Mouse (Mus musculus) stomach, embryonic 14.5 days (tissue): ENCODE measurements around the gene Tle3. TPM values are rescaled to one million over a fixed set of nuclear protein-coding genes. Genes with fewer than 3 reads are reported as not detected.

Source experiments
- ATAC-seq: fragments of 200-750 bp; cut with Nextera tagmentation; 2 replicates; pipeline ENCODE4 v1.8.0; 2017; ENCODE audit warnings: low read depth, moderate TSS enrichment; ENCODE audit not compliant: insufficient number of reproducible peaks, insufficient read depth, low FRiP score
- H3K27ac ChIP-seq: fragments of 300-500 bp; sonication (generic); 2 replicates; pipeline ENCODE4 v1.5.1; 2014; ENCODE audit warnings: mild to moderate bottlenecking, low read length, moderate library complexity, mixed read lengths
- H3K27me3 ChIP-seq: fragments of 300-500 bp; sonication (generic); 2 replicates; pipeline ENCODE4 v1.6.1; 2014; ENCODE audit warnings: low read length, control low read depth, mixed read lengths; ENCODE audit not compliant: control insufficient read depth, insufficient read depth
- H3K36me3 ChIP-seq: fragments of 300-500 bp; sonication (generic); 2 replicates; pipeline ENCODE4 v1.6.1; 2014; ENCODE audit warnings: mild to moderate bottlenecking, control low read depth, low read length, moderate library complexity, mixed read lengths; ENCODE audit not compliant: control insufficient read depth, insufficient read depth
- H3K4me1 ChIP-seq: fragments of 300-500 bp; sonication (generic); 2 replicates; pipeline ENCODE4 v1.6.1; 2014; ENCODE audit warnings: low read length, control low read depth, mixed read lengths; ENCODE audit not compliant: control insufficient read depth, insufficient read depth
- H3K4me2 ChIP-seq: fragments of 300-500 bp; sonication (generic); replicated peaks from 2 replicates; pipeline ENCODE4 v1.6.1; 2014; ENCODE audit warnings: low read depth, low read length, control low read depth
- H3K4me3 ChIP-seq: fragments of 300-500 bp; sonication (generic); 2 replicates; pipeline ENCODE4 v1.5.1; 2014; ENCODE audit warnings: low read depth, low read length, control low read depth
- H3K9ac ChIP-seq: fragments of 300-500 bp; sonication (generic); replicated peaks from 2 replicates; pipeline ENCODE4 v1.6.1; 2014; ENCODE audit warnings: low read depth, mild to moderate bottlenecking, control low read depth, low read length, moderate library complexity, mixed read lengths
- H3K9me3 ChIP-seq: fragments of 300-500 bp; sonication (generic); 2 replicates; pipeline ENCODE4 v1.6.1; 2016; ENCODE audit warnings: low read depth, low read length, control low read depth; ENCODE audit not compliant: control insufficient read depth
- WGBS: fragments of 180-500 bp; shearing (Covaris S2); extraction: QIAGEN DNeasy Blood & Tissue Kit; methylation state at CpG from one replicate; pipeline ENCODE4 v1.1.7; 2014; 5-methylcytosine and 5-hydroxymethylcytosine counted together
- polyA plus RNA-seq: library from polyadenylated mRNA; unstranded; fragments of >200 nt; fragmentation: Nextera tagmentation; extraction: Ambion mirVana; gene quantifications from 2 replicates; pipeline ENCODE4 v1.2.1, GENCODE M21; 2014

The Tle3 gene
- polyA plus RNA-seq, 1 experiment from 2014 or later: 31.9 TPM

DNA sequence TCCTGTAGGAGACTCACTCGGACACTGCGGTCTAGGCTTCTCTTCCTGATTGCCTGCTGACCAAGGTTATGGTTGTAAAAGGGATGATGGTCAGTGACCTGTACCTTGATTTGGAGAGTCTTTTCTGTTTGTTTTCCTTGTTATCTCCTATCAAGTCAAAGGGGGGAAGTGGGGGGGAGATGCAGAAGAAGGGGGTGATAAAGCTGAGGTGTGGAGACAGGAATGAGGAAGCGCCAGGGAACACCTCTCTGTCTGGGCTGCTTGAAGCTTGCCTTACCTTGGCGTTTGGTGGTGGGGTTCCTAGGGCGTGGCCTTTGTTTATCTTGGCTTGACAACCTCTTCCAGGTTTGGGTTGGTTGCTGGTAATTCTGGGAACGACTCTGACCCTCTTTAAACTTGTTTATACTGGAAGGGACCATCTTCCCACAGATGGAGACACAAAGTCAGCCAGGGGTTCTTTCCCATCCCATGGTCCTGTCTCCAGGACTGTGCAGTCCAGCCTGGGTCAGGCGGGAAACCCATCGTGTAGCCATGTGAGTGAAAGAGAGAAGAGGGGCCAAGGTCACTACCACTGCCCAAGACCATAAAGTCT is 10.5 kb downstream of the Tle3 start:
- H3K4me1 ChIP-seq: peaks cover 64% of the 10 kb centered on the region
- H3K36me3 ChIP-seq: peaks cover 57% of the 10 kb centered on the region; the same call in 1 of the 2 replicates
- ATAC-seq: no peak
- no peak overlapping the region for H3K4me2 ChIP-seq
- H3K27ac ChIP-seq: no peak overlapping the region
- H3K9me3 ChIP-seq: no peaks in the 10 kb centered on the region
- no peak overlapping the region for H3K9ac ChIP-seq
- 57% methylated on average over 8 of the region's 8 CpGs for WGBS
- no peak overlapping the region for H3K4me3 ChIP-seq
- no peaks in the 10 kb centered on the region for H3K27me3 ChIP-seq

DNA sequence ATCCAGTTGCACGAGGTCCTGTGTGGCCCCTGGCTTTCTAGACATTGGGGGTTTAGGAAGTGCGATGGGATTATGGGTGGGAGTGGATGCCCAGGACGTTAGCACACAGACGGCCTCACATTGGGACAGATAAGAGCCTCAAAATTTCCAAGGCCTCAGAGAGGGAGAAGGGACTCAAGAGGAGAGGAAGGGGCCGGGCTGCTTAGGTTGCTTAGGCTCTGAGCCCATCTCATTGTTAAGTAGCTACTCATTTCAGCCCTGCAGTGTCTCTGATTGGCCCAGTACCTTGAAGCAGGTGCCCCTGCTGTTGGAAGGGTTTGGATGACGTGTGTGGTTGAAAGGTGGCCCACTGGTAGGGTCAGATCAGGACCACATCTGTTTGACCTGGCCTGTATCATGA is 11.9 kb downstream of the Tle3 start:
- 64% methylated on average over 6 of the region's 6 CpGs for WGBS
- Histone ChIP-seq H3K4me1 (peaks cover 49% of the 10 kb centered on the region), H3K4me3 (no peak overlapping the region), H3K9ac (no peak overlapping the region), H3K27ac (no peak overlapping the region), H3K9me3 (no peaks in the 10 kb centered on the region), H3K4me2 (no peak overlapping the region), H3K27me3 (no peaks in the 10 kb centered on the region), H3K36me3 (peaks cover 58% of the 10 kb centered on the region)
- ATAC-seq: no peak

DNA sequence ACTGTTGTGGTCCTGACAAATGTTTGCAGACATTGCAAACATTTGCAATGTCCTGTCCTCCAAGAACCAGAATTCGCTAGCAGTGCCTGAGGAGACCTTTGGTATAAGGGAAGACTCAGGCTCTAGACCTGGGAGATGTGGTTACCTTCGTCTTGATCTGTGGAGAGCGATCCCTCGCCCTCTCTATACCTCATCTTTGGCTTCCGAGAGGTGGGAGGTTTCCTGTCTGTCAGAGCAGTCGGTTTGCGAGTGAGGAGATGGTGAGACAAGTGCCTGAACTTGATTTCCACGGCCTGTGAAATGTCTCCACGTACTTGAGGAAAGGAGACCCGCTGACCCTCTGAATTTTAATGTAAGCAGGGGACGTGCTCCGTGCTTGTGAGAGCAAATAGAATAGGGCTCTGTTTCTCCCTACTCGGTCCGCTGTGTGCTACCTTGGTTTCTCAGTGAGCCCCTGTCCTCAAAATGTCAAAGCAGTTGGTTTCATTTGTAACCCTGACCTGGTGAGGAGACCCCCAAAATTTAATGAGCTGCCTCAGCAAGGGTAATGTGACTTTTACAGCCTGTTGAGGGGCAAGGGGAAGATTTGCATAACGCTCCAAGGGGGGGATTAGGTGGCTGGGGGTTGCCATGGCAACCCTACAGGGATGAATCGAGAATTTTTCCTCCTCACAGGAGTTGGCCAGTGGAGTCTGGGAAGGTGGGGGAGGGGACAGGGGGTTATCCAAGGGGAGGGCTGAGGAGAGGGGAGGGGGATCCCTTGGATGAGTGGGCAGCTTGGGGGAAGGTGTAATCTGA is 12.7 kb downstream of the Tle3 start:
- Histone ChIP-seq H3K9ac (no peak overlapping the region), H3K9me3 (no peaks in the 10 kb centered on the region), H3K27me3 (no peaks in the 10 kb centered on the region), H3K4me2 (0 out of 2 replicates have a peak overlapping the region, but pooled peaks have one; percentile 1), H3K27ac (no peak overlapping the region), H3K4me3 (no peak overlapping the region), H3K4me1 (peaks cover 46% of the 10 kb centered on the region), H3K36me3 (peaks cover 54% of the 10 kb centered on the region)
- no peak for ATAC-seq
- 30% methylated on average over 16 of the region's 16 CpGs for WGBS

DNA sequence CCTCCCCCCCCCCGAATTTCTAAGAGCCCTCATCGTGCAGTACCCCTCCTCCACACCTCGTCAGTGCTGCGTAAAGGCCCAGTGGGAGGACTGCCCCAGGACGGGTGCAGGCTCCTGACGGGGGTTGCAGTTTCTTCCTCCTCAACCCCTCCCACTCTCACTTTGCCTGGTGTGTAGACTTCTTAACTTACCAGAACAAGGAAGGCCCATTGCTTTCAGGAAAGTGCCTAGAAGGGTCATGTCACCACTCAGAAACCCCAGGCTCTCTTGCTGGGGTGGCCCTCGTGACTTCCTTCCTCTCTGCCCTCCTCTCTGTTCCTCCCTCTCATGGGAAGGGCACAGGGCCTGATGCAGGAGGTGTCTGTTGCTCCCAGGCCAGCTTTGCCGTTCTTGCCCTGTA is 13.6 kb downstream of the Tle3 start:
- peaks cover 60% of the 10 kb centered on the region for H3K36me3 ChIP-seq
- no peak for ATAC-seq
- WGBS: 33% methylated on average over 8 of the region's 8 CpGs

DNA sequence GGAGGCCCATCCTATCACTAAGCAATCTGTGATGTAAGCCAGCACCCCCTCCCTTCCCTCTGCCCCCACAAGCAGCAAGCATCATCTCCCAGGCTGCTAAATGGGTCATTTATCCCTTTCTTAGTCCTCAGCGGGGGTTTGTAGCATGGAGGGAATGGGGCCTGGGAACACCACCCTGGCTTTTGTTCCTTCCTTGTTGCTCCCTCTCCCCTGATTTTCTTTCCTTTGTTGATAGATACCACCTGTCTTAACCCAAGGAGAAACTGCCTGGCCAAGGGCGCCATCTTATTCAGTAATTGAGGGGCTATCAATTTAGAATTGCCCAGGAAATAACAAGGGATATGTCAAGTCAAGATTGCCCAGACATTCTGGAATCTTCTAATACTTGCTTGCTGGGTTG is 14.1 kb downstream of the Tle3 start:
- peaks cover 62% of the 10 kb centered on the region for H3K36me3 ChIP-seq
- H3K27me3 ChIP-seq: no peaks in the 10 kb centered on the region
- no peak overlapping the region for H3K4me2 ChIP-seq
- ATAC-seq: no peak
- H3K4me1 ChIP-seq: peaks cover 34% of the 10 kb centered on the region
- H3K27ac ChIP-seq: no peak overlapping the region
- 69% methylated on average over 2 of the region's 2 CpGs for WGBS
- H3K4me3 ChIP-seq: no peak overlapping the region
- H3K9me3 ChIP-seq: no peaks in the 10 kb centered on the region
- no peak overlapping the region for H3K9ac ChIP-seq

More for the DNA sequence above, 13.6 kb downstream of the Tle3 start:
- Histone ChIP-seq H3K4me3 (no peak overlapping the region), H3K9ac (no peak overlapping the region), H3K9me3 (no peaks in the 10 kb centered on the region), H3K27me3 (no peaks in the 10 kb centered on the region), H3K4me1 (peaks cover 38% of the 10 kb centered on the region), H3K27ac (no peak overlapping the region), H3K4me2 (no peak overlapping the region)

DNA sequence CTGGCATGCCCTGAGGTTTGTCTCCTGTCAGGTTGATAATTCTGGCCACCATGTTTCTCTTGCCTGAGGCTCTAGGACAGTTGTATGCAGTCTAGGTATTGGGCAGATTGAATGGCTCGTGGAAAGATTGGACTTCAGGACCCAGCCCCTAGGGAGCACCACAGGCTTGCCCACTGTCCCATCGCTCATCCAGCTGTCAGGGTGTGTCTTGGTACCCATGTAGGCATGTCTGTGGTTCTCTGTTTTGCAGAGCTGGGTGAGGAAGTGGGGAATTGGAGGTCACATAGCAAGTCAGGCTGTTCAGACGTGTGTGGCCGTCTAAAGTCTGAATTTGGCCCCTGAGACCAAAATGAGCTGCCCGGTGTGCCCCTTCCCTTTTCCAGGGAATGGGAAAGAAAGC is 15.6 kb downstream of the Tle3 start:
- Histone ChIP-seq H3K4me2 (no peak overlapping the region), H3K9ac (no peak overlapping the region), H3K4me3 (no peak overlapping the region), H3K27me3 (no peaks in the 10 kb centered on the region), H3K36me3 (peaks cover 53% of the 10 kb centered on the region), H3K4me1 (peaks cover 31% of the 10 kb centered on the region), H3K27ac (no peak overlapping the region), H3K9me3 (no peaks in the 10 kb centered on the region)
- 94% methylated on average over 5 of the region's 5 CpGs for WGBS
- ATAC-seq: no peak

DNA sequence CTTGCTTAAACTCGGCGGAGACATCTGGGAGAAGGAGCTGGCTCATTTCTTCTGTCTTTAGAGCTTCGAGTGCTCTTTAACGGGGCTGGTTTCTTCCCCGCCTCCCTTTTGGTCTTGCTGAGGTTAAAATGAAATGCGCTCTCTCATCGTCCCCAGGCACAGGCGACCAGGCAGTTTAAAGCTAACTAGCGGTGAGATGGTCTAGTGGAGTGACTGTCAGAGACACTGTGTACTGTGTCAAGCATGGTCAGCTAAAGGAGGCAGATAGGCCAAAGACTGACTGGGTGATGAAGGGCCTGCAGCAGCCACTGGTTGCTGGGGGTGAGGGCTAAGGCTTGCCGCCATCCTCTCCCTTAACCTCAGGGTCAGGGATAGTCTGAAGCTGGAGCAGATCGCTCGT is 16.0 kb downstream of the Tle3 start:
- Histone ChIP-seq H3K27me3 (no peaks in the 10 kb centered on the region), H3K4me3 (no peak overlapping the region), H3K27ac (no peak overlapping the region), H3K4me1 (peaks cover 28% of the 10 kb centered on the region), H3K9ac (no peak overlapping the region), H3K4me2 (no peak overlapping the region), H3K9me3 (no peaks in the 10 kb centered on the region), H3K36me3 (peaks cover 54% of the 10 kb centered on the region)
- WGBS: 76% methylated on average over 12 of the region's 12 CpGs
- no peak for ATAC-seq

DNA sequence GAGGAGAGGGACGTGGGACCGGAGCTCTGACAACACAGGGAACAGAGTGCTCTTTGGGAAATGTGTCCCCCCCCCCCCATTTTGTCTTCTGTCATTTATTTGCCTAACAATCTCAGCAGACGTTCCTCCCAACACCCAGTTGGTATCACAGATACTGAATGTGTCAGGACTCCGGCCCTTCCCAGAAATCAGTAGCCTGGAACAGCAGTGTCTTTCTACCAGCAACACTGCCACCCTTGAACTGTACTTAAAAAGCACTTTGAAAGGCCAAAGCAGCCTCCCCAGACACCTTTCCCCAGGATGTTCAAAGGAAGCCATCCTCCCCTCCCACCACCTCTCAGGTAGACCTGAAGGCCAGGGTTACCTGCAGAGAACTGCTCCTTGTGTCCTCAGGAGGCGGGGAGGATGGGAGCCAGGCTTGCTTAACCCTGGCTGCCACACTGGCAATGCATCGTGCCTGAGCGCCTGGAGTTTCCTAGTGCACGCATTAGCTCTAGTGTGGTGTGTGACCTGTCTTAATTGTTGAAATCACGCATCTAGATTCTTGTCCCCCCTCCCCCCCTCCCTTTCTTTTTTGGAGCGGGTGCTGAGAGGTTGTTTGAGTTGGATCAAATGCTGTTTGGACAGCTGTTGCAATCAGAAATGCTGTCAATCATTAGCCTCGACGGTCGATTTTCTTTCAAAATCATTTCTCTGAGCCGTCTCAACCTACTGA is 16.7 kb downstream of the Tle3 start:
- no peak; the same call in 1 of the 2 replicates for ATAC-seq
- 59% methylated on average over 14 of the region's 14 CpGs for WGBS
- Histone ChIP-seq H3K27ac (no peak overlapping the region), H3K9me3 (no peaks in the 10 kb centered on the region), H3K4me2 (no peak overlapping the region), H3K4me1 (peaks cover 28% of the 10 kb centered on the region), H3K36me3 (peaks cover 59% of the 10 kb centered on the region), H3K4me3 (no peak overlapping the region), H3K9ac (no peak overlapping the region), H3K27me3 (no peaks in the 10 kb centered on the region)
